Mouse (Mus musculus) CH12.LX (cell line): ENCODE data around the gene Grin2c. TPM values are rescaled to one million over a fixed set of nuclear protein-coding genes. Genes with fewer than 3 reads are reported as not detected.
A peak's percentile ranks its signal among the peaks of the same experiment; 100 is the strongest.

Experiments used
- DNase-seq: peaks from one replicate; pipeline ENCODE4 v3.0.0-alpha.2; 2013; ENCODE audit errors: extremely low read depth
- H3K27ac ChIP-seq: 2 replicates; pipeline ENCODE4 v1.5.1; 2012; ENCODE audit warnings: low read depth, mild to moderate bottlenecking, control low read depth, moderate library complexity; ENCODE audit not compliant: insufficient read depth
- H3K27me3 ChIP-seq: replicated peaks from 2 replicates; pipeline ENCODE3; 2012; ENCODE audit warnings: inconsistent platforms
- H3K36me3 ChIP-seq, 2 experiments: replicated peaks in 1 of 2; 2 replicates each; pipeline versions ENCODE3 to v1.6.1; 2012; ENCODE audit warnings: inconsistent platforms in 1 of 2, low read length in 1 of 2, mild to moderate bottlenecking in 1 of 2, mixed read lengths in 1 of 2, moderate library complexity in 1 of 2; ENCODE audit not compliant: control insufficient read depth in 1 of 2, insufficient read depth in 1 of 2
- H3K4me1 ChIP-seq, 2 experiments: 2 replicates each; pipeline ENCODE4 v1.6.1; 2012; ENCODE audit warnings: inconsistent platforms in 1 of 2, moderate library complexity in 1 of 2; ENCODE audit not compliant: insufficient read depth in 2 of 2, control insufficient read depth in 1 of 2
- H3K4me2 ChIP-seq: 2 replicates; pipeline ENCODE4 v1.6.1; 2012; ENCODE audit warnings: low read depth, mild to moderate bottlenecking, control low read depth; ENCODE audit not compliant: poor library complexity, insufficient read depth, severe bottlenecking
- H3K4me3 ChIP-seq, 3 experiments: fragments of 150-350 bp in 1 of 3; sonication (generic) in 1 of 3; replicated peaks in 1 of 3; 2 replicates each; pipeline versions ENCODE3 to v1.5.1; 2011 to 2012; ENCODE audit warnings: low read depth in 2 of 3, low read length in 2 of 3, mild to moderate bottlenecking in 2 of 3, moderate library complexity in 2 of 3, control low read depth in 1 of 3, improper control_type of control experiment in 1 of 3, inconsistent platforms in 1 of 3, mixed read lengths in 1 of 3; ENCODE audit not compliant: poor library complexity in 1 of 3
- H3K79me2 ChIP-seq: replicated peaks from 2 replicates; pipeline ENCODE4 v1.6.1; 2012; ENCODE audit warnings: mild to moderate bottlenecking, moderate library complexity; ENCODE audit not compliant: control insufficient read depth, poor library complexity, insufficient read depth, severe bottlenecking; ENCODE audit errors: extremely low read depth
- H3K9ac ChIP-seq: 2 replicates; pipeline ENCODE4 v1.6.1; 2012; ENCODE audit warnings: low read depth, mild to moderate bottlenecking, control low read depth, moderate library complexity; ENCODE audit not compliant: insufficient read depth
- H3K9me3 ChIP-seq: replicated peaks from 2 replicates; pipeline ENCODE3; 2012; ENCODE audit warnings: low read length, inconsistent platforms, mixed read lengths
- CHD2 ChIP-seq: IDR thresholded peaks from 2 replicates; pipeline ENCODE4 v1.6.1; 2011; ENCODE audit warnings: low read length, improper control_type of control experiment
- CTCF ChIP-seq, 2 experiments: IDR thresholded peaks in 1 of 2; conservative IDR thresholded peaks in 1 of 2; 2 replicates each; pipeline ENCODE4 v1.5.1; 2011 to 2012; ENCODE audit warnings: low read depth in 2 of 2, low read length in 2 of 2, improper control_type of control experiment in 1 of 2, inconsistent platforms in 1 of 2, mild to moderate bottlenecking in 1 of 2, moderate library complexity in 1 of 2
- E2F4 ChIP-seq: IDR thresholded peaks from 2 replicates; pipeline ENCODE4 v1.6.1; 2011; ENCODE audit warnings: low read depth, low read length, improper control_type of control experiment; ENCODE audit not compliant: insufficient replicate concordance
- JUND ChIP-seq: conservative IDR thresholded peaks from 2 replicates; pipeline ENCODE4 v1.6.1; 2011; ENCODE audit warnings: low read depth, low read length, improper control_type of control experiment
- KAT2A ChIP-seq: IDR thresholded peaks from 2 replicates; pipeline ENCODE4 v1.6.1; 2012; ENCODE audit warnings: low read length, improper control_type of control experiment, inconsistent platforms; ENCODE audit not compliant: insufficient replicate concordance
- MXI1 ChIP-seq: IDR thresholded peaks from 2 replicates; pipeline ENCODE4 v1.6.1; 2011; ENCODE audit warnings: mild to moderate bottlenecking, low read depth, low read length, improper control_type of control experiment
- RAD21 ChIP-seq: IDR thresholded peaks from 2 replicates; pipeline ENCODE4 v1.6.1; 2011; ENCODE audit warnings: low read depth, mild to moderate bottlenecking, low read length, improper control_type of control experiment, moderate library complexity
- SIN3A ChIP-seq: IDR thresholded peaks from 2 replicates; pipeline ENCODE4 v1.6.1; 2012; ENCODE audit warnings: low read length, improper control_type of control experiment, inconsistent platforms
- SMC3 ChIP-seq: IDR thresholded peaks from 2 replicates; pipeline ENCODE4 v1.6.1; 2011; ENCODE audit warnings: low read depth, low read length, improper control_type of control experiment
- ZC3H11A ChIP-seq: IDR thresholded peaks from 2 replicates; pipeline ENCODE4 v1.6.1; 2012; ENCODE audit warnings: low read depth, mild to moderate bottlenecking, inconsistent platforms, low read length, improper control_type of control experiment
- dilution Hi-C: fragments of 300-500 bp; cut with MboI; formaldehyde crosslinking; loops from 2 replicates; pipeline ENCODE4 v1.14.3; 2020; ENCODE audit warnings: low sequenced_read_pairs; ENCODE audit not compliant: extremely low pct_unique_long_range_greater_than_20kb, extremely low pct_ligation_motif_present
- in situ Hi-C: fragments of 300-500 bp; cut with MboI; formaldehyde crosslinking; loops from 3 replicates; pipeline ENCODE4 v1.14.3; 2019; ENCODE audit warnings: low sequenced_read_pairs, low pct_ligation_motif_present, low pct_unique_long_range_greater_than_20kb, mixed read lengths
- polyA plus RNA-seq: library from polyadenylated mRNA; unstranded; fragments of >175 nt; gene quantifications from 2 replicates; pipeline ENCODE4 v1.2.1, GENCODE M21; 2012; ENCODE audit warnings: low read depth; ENCODE audit not compliant: insufficient read length
- total RNA-seq, 2 experiments: library from RNA; depleted of rRNA; stranded (reverse); fragments of 300-350 nt in 1 of 2; fragments of >200 nt in 1 of 2; gene quantifications; 2 replicates each; pipeline ENCODE4 v1.2.3; 2012 to 2014

Grin2c gene
- total and polyA plus RNA-seq, 3 experiments = 0.04 TPM; not detected in 2

DNA sequence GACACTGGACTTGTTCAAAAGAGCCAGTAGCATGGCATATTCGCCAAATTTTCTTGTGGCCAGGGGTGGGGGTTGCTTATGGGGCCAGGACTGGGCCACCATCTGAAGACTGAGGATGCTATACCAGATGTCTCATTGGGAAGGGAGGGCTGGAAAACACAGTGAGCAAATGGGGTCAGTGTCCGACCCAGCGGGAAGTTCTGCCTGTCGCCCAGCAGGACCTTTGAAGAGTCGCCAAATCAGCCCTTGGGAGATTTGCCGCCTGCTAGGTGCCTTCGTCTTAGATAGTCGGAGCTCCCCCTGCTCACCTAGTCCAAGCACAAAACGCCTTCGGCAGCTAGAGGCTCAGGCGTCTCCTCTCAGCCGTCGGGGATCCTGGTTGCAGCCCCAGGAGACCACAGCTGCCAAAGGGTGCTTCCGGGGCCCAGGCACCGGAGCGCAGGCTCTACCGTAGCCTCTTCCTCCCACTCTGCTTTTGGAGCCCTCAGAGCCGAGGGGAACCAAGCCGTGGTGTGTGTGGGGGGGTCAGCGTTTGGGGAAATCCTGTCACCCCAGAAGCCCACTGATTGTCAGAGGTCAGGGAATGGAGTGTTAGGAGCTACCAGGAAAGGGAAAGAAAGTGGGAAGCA, 1.2 kb downstream of the Grin2c start:
- dilution Hi-C loops (no loop called here), in situ Hi-C loops (no loop called here)
- H3K27me3 ChIP-seq = peaks cover 12% of the 10 kb centered on the region
- no peak overlapping the region for H3K4me3 ChIP-seq
- H3K9me3 ChIP-seq = no peaks in the 10 kb centered on the region
- H3K4me1 ChIP-seq = peaks cover 0 to 8% of the 10 kb centered on the region in 2 experiments; a peak in 2 of 4 replicates
- no peak for TF ChIP-seq SIN3A
- no peak for TF ChIP-seq MXI1
- TF ChIP-seq E2F4 = no peak
- no peak for TF ChIP-seq KAT2A
- TF ChIP-seq, all 38 proteins: peak for 0
- Histone ChIP-seq H3K27ac (no peak overlapping the region), H3K4me2 (no peak overlapping the region), H3K36me3 (peaks cover 31 to 50% of the 10 kb centered on the region in 2 experiments), H3K79me2 (no peaks in the 10 kb centered on the region), H3K9ac (no peak overlapping the region)
- DNase-seq = no peak

DNA sequence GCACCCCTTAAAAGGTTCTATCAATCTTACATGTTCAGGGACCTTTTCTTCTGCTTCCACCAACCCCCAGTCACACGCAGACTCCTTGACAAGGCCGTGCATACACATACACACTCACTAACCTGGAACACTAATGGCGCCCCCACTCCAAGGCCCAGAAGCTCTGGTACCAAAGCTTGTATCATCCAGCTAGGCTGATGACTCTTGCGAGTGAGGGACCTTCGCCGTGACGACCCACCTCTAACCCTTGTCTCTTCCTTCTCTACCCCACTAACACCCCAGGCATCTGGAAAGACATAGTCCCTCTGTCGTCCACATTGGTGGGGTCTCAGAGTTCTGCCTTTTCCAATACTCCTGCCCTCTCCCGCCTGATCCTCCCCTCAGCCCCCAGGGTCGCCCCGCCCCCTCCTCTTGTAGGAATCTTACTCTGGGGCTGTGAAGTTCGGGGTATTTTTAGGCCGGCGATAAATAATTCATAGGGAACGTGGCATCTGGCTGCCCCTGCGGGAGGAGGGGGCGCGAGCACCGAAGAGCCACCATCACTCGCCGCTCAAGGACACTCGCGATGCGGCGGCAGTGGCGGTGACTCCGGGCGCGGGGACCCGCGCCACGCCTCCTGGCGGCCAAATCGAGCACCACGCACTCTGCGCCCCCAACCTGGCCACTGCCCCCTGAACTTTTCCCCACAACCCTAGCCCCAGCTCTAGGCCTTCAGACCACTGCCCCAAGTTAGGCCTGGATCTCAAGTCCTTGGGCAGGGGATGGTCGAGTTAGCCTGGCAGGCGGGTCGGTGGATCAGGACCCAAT, 2.0 kb downstream of the Grin2c start:
- H3K4me1 ChIP-seq = peaks cover 0 to 4% of the 10 kb centered on the region in 2 experiments; a peak in 1 of 4 replicates
- peaks cover 23 to 41% of the 10 kb centered on the region in 2 experiments for H3K36me3 ChIP-seq
- no peaks in the 10 kb centered on the region for H3K79me2 ChIP-seq
- dilution Hi-C loops (no loop called here), in situ Hi-C loops (no loop called here)
- no peaks in the 10 kb centered on the region for H3K9me3 ChIP-seq
- H3K4me3 ChIP-seq = no peak overlapping the region
- peak in 1 of 2 experiments; percentile 81; a peak in 2 of 4 replicates for TF ChIP-seq CTCF (conservative IDR thresholded peaks at IDR 0.05 in 1 of 2, IDR thresholded peaks at IDR 0.05 in 1 of 2; ENCODE audit: low read depth in 2 of 2, low read length in 2 of 2)
- TF ChIP-seq CHD2 = no peak
- no peak for TF ChIP-seq JUND
- no peak for TF ChIP-seq ZC3H11A
- TF ChIP-seq KAT2A = no peak
- TF ChIP-seq SMC3 = peak; percentile 93
- TF ChIP-seq RAD21 = peak; percentile 47
- H3K4me2 ChIP-seq = peak overlapping the region; percentile 35
- DNase-seq = no peak
- no peak overlapping the region for H3K27ac ChIP-seq
- H3K9ac ChIP-seq = no peak overlapping the region
- H3K27me3 ChIP-seq = peaks cover 19% of the 10 kb centered on the region
